Mouse (Mus musculus) liver, embryonic 18 days (tissue): Measurements from ENCODE around the gene Tubb2a. TPM values are rescaled to one million over a fixed set of nuclear protein-coding genes. Genes with fewer than 3 reads are reported as not detected.

Source experiments
- polyA plus RNA-seq: library from polyadenylated mRNA; depleted of rRNA; stranded (reverse); fragments of >200 nt; gene quantifications from 2 replicates; pipeline ENCODE4 v1.2.3, GENCODE M21; 2012; rRNA removed

The Tubb2a gene
- 266 and 379 TPM in 2 replicates for polyA plus RNA-seq

GRCm38 (mm10) chr13:34077492-34078271 lies at the start of gene Tubb2a:
Gene Tubb2a, minus strand, starts transcription at chr13:34078007.

DNA sequence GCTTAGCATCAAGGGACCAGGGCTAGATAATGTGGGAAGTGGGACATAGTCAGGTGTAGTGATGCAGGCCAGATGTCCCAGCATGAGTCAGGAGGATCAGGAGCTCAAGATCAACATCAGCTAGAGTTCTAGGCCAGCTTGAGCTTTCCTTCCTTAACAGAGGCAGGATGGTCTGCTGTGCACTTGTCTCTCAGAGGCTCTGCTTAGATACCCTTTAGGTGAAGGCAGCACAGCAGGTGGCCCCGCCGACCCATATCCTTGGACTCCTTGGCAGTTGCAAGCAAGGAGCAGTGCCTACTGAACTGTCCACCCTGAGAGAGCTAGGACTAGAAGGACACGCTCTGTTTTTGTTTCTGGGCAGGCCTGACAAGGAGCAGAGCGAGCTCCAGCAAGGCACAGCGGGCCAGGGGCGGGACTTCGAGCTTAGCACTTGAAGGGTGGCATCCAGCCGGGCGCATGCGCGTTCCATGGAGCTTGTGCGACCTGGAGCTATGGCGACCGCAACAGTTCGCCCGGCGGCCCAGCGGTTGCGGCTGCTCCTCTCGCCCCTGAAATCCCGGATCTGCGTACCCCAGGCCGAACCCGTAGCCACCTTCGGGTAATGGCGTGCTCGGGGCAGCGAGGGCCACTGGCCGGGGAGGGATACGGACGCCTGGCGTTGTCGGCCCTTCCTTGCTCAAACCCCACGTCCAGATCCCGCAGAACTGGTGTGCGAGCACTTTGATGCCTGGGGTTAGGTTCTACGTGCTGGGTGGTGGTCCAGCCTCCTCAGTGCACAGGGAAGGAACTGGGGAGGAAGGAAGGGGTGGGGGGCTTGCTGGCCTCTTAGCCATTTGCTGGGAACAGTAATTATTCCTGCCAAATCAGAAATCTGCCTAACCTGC lies 40.4 kb downstream of the Tubb2a start, which contains the start of gene Bphl:
Bphl (plus strand) TSS at position 426 of the 884 bp plus-strand sequence.

Other genes starting within 250 kb of the Tubb2a start
- not detected in 2 replicates for gene Serpinb6e, start 234.6 kb downstream of the Tubb2a start, polyA plus RNA-seq
- not detected in 2 replicates for gene Serpinb6c, start 172.3 kb downstream of the Tubb2a start, polyA plus RNA-seq
- gene Nqo2, start 113.3 kb downstream of the Tubb2a start, polyA plus RNA-seq: 12.8 and 16.6 TPM in 2 replicates
- 6.2 and 6.8 TPM in 2 replicates for gene Ripk1, start 75.6 kb downstream of the Tubb2a start, polyA plus RNA-seq
- gene Serpinb6a, start 75.2 kb downstream of the Tubb2a start, polyA plus RNA-seq: 18.9 and 21.6 TPM in 2 replicates
- gene Bphl, start 40.4 kb downstream of the Tubb2a start, polyA plus RNA-seq: 74.2 and 85.9 TPM in 2 replicates
- gene Tubb2b, start 52.5 kb upstream of the Tubb2a start, polyA plus RNA-seq: 2.9 and 3.5 TPM in 2 replicates
- 43.7 and 48.8 TPM in 2 replicates for gene Psmg4, start 85.0 kb upstream of the Tubb2a start, polyA plus RNA-seq